Mouse (Mus musculus): Measurements from ENCODE around the gene Acvr1b.

GRCm38 (mm10) chr15:101193971-101194370 lies 20.1 kb downstream of the Acvr1b start:
- TF ChIP-seq POLR2A (IDR thresholded peaks at IDR 0.05; ENCODE audit: borderline replicate concordance, control insufficient read depth, low read depth, low read length) = no peak
- TF ChIP-seq CTCF (IDR thresholded peaks at IDR 0.05; ENCODE audit: control insufficient read depth, insufficient read depth, low read length) = no peak

Data from bone marrow, adult 2 months (tissue).